Mouse (Mus musculus) lung, adult 2 months (tissue): ENCODE measurements around the gene Mmp20.

Experiments
- CTCF ChIP-seq: fragments of 200-500 bp; IDR thresholded peaks from 2 replicates; pipeline ENCODE4 v1.5.1; 2011; ENCODE audit warnings: mild to moderate bottlenecking, low read length, control low read depth; ENCODE audit not compliant: insufficient read depth
- POLR2A ChIP-seq: fragments of 200-500 bp; IDR thresholded peaks from 2 replicates; pipeline ENCODE4 v1.6.1; 2011; ENCODE audit warnings: low read depth, mild to moderate bottlenecking, control low read depth, low read length, borderline replicate concordance; ENCODE audit errors: extremely low read depth

GRCm38 (mm10) chr9:7695646-7696045, 67.6 kb downstream of the Mmp20 start:
- TF ChIP-seq CTCF (no peak), POLR2A (no peak)
